ENCODE assay signal across 8 mouse cellular contexts in the genomic region with DNA sequence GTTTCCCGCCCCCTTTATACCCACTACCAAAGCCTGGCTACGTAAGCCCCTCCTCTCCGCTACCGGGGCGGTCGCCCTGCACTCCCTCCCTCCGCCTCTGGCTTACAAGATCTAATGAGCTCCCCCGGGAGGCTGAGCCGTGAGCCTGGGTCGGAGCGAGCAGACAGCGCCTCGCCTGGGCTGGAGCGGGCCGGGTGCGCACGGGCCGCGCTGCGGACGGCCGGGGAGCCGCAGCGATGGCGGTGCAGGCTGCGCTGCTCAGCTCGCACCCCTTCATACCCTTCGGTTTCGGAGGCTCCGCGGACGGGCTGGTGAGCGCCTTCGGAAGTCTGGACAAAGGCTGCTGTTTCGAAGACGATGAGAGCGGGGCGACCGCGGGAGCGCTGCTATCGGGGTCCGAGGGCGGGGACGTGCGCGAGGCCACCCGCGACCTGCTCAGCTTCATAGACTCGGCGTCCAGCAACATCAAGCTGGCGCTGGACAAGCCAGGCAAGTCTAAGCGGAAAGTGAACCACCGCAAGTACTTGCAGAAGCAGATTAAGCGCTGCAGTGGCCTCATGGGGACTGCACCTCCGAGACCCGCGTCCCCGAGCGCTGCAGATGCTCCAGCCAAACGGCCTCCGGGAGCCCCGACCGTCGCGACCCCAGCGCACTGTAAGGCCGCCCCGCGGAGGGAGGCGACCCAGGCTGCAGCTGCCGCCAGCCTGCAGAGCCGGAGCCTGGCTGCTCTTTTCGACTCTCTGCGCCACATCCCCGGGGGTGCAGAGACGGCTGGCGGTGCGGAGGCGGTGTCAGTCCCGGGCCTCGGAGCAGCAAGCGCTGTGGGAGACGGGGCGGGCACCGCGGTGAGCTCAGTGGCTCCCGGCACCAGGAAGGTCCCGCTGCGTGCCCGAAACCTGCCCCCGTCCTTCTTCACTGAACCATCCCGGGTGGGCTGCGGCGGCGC. TPM values are rescaled to one million over a fixed set of nuclear protein-coding genes. Genes with fewer than 3 reads are reported as not detected.
A peak's percentile ranks its signal among the peaks of the same experiment; 100 is the strongest.
DNase-seq lines count a peak whose midpoint lies in the region; ATAC-seq lines count a peak whose summit lies in the region.

A gene (plus strand): TSS at position 81 of the 946 bp plus-strand sequence.

- H3K27me3 ChIP-seq in hindbrain, embryonic 13.5 days: 0 out of 2 replicates have a peak, but pooled peaks cover 5% of the 10 kb centered on the region

- peak within 1 kb of the TSS; percentile 95 for H3K9ac ChIP-seq in hindbrain, embryonic 13.5 days

- H3K4me2 ChIP-seq in hindbrain, embryonic 13.5 days: peak within 1 kb of the TSS; percentile 79

- WGBS in hindbrain, embryonic 13.5 days: under 1% methylated on average over 95 of the region's 96 CpGs

- no peaks in the 10 kb centered on the region for H3K36me3 ChIP-seq in hindbrain, embryonic 13.5 days

- peaks cover 36% of the 10 kb centered on the region for H3K4me1 ChIP-seq in hindbrain, embryonic 13.5 days (replicated peaks)

- peak; percentile 95 for ATAC-seq in hindbrain, embryonic 13.5 days (ENCODE audit: low FRiP score)

- peak within 1 kb of the TSS; percentile 91 for H3K4me3 ChIP-seq in hindbrain, embryonic 13.5 days

- H3K27ac ChIP-seq in hindbrain, embryonic 13.5 days: peak within 1 kb of the TSS; percentile 86

- no peaks in the 10 kb centered on the region for H3K9me3 ChIP-seq in hindbrain, embryonic 13.5 days

- DNase-seq in adrenal gland, adult (ENCODE audit: inconsistent age in 2 of 2, low spot score in 1 of 2): peak; percentile 89 to 91
- peak; percentile 80 to 81 for DNase-seq in cerebellum, postnatal 25 days
- DNase-seq in frontal cortex, postnatal 36 days (ENCODE audit: low spot score in 2 of 2): peak; percentile 61 to 62
- DNase-seq in left cerebral cortex, adult 18-20 months (ENCODE audit: low spot score in 2 of 2): peak; percentile 52 to 57
- DNase-seq in lung, postnatal 14 days: peak; percentile 67
- peak; percentile 48 for DNase-seq in retina, postnatal 7 days (ENCODE audit: low read depth, low spot score)
- no peak for DNase-seq in thymus, postnatal 36 days

RNA-seq across cellular contexts. Expression of the gene that starts here (rescaled TPM):
- polyA plus RNA-seq in hindbrain, embryonic 13.5 days (2015; fragmentation: Nextera tagmentation; extraction: Ambion mirVana): 36.3 and 42.4 TPM in 2 replicates
- 10 to 100 TPM; 24.7 to 26.0 TPM for total RNA-seq in left cerebral cortex, adult 18-20 months (2021)

Comparison
In these comparisons a context has a peak if more than half of its experiments do, and no peak if none do; other contexts are left out.
1. DNase-seq: peak in adrenal gland, adult (2 of 2), cerebellum, postnatal 25 days (2 of 2), frontal cortex, postnatal 36 days (2 of 2), left cerebral cortex, adult 18-20 months (2 of 2), lung, postnatal 14 days (single experiment) and retina, postnatal 7 days (single experiment); none in thymus, postnatal 36 days (0 of 2).